ENCODE assay signal across 8 mouse cellular contexts in genomic region chr6:86403728-86404099, GRCm38 (mm10). TPM values are rescaled to one million over a fixed set of nuclear protein-coding genes. Genes with fewer than 3 reads are reported as not detected.
DNase-seq lines count a peak whose midpoint lies in the region; ATAC-seq and TF ChIP-seq lines count a peak whose summit lies in the region.

No protein-coding gene starts in this region.

- peak overlapping the region; percentile 99 for H3K9ac ChIP-seq in hindbrain, postnatal 0 days (replicated peaks; ENCODE audit: low read length)

- H3K4me3 ChIP-seq in hindbrain, postnatal 0 days (ENCODE audit: low read length), result peak overlapping the region; percentile 89
- peak overlapping the region; percentile 93 for H3K4me3 ChIP-seq in megakaryocyte, embryonic 14.5 days (replicated peaks)

- DNase-seq in cerebellum, adult 11 months, result peak; percentile 88
- no peak for DNase-seq in cerebellum, adult 11-12 months
- DNase-seq in cerebellum, postnatal 10 days, result peak; percentile 93 to 95
- DNase-seq in hindbrain, postnatal 0 days (ENCODE audit: low spot score), result peak; percentile 89
- peak; percentile 80 to 88 for DNase-seq in left cerebral cortex, postnatal 10 days (ENCODE audit: extremely low spot score in 1 of 2, low spot score in 2 of 2)
- DNase-seq in right cerebral cortex, postnatal 4 days, result peak; percentile 91

- intact Hi-C loops in left cerebral cortex, postnatal 10 days (cut with DNase I), result loop anchor here (5.0 to 10.0 kb wide), 2 partner anchors 36 to 459 kb away; partner anchors contain the start of gene Fam136a

- peak; percentile 45 for ATAC-seq in frontal cortex, adult (ENCODE audit: low TSS enrichment)
- ATAC-seq in hindbrain, postnatal 0 days, result peak; percentile 85

- TF ChIP-seq CTCF in hindbrain, postnatal 0 days (IDR thresholded peaks at IDR 0.05; ENCODE audit: low read depth), result no peak

- peak overlapping the region; percentile 100 for H3K27ac ChIP-seq in hindbrain, postnatal 0 days

- H3K36me3 ChIP-seq in hindbrain, postnatal 0 days (ENCODE audit: insufficient read depth, low read length), result no peaks in the 10 kb centered on the region
- peaks cover 13% of the 10 kb centered on the region for H3K36me3 ChIP-seq in megakaryocyte, embryonic 14.5 days (replicated peaks; ENCODE audit: low read length)

- H3K4me2 ChIP-seq in hindbrain, postnatal 0 days (ENCODE audit: low read depth, low read length), result peak overlapping the region; percentile 66

- peaks cover 12% of the 10 kb centered on the region for H3K4me1 ChIP-seq in hindbrain, postnatal 0 days (ENCODE audit: insufficient read depth, low read length)
- peaks cover 47% of the 10 kb centered on the region for H3K4me1 ChIP-seq in megakaryocyte, embryonic 14.5 days

- H3K9me3 ChIP-seq in hindbrain, postnatal 0 days (ENCODE audit: low read length), result no peaks in the 10 kb centered on the region
- no peaks in the 10 kb centered on the region for H3K9me3 ChIP-seq in megakaryocyte, embryonic 14.5 days

- WGBS in hindbrain, postnatal 0 days, result under 1% methylated on average over 15 of the region's 15 CpGs

- H3K27me3 ChIP-seq in hindbrain, postnatal 0 days (ENCODE audit: insufficient read depth, low read length), result no peaks in the 10 kb centered on the region
- no peaks in the 10 kb centered on the region for H3K27me3 ChIP-seq in megakaryocyte, embryonic 14.5 days (replicated peaks)

RNA-seq across cellular contexts. Expression of gene Tia1, which starts 0.3 kb away (rescaled TPM):
- 138 and 148 TPM in 2 replicates for total RNA-seq in hindbrain, postnatal 0 days (2014; rRNA removed)
- polyA plus RNA-seq in hindbrain, postnatal 0 days (2015; fragmentation: Nextera tagmentation; extraction: Ambion mirVana), result 190 and 211 TPM in 2 replicates
- 100 to 1,000 TPM; 125 to 127 TPM for total RNA-seq in left cerebral cortex, postnatal 10 days (2021)
- 2.0 and 6.4 TPM in 2 replicates for polyA plus RNA-seq in megakaryocyte, embryonic 14.5 days (2012; ENCODE audit: insufficient read depth, low replicate concordance)

RNA-seq across cellular contexts. Expression of gene Pcyox1, which starts 6.8 kb away (rescaled TPM):
- total RNA-seq in hindbrain, postnatal 0 days (2014; rRNA removed), result 74.3 and 80.9 TPM in 2 replicates
- polyA plus RNA-seq in hindbrain, postnatal 0 days (2015; fragmentation: Nextera tagmentation; extraction: Ambion mirVana), result 102 and 104 TPM in 2 replicates
- 100 to 1,000 TPM; 114 TPM for total RNA-seq in left cerebral cortex, postnatal 10 days (2021)
- polyA plus RNA-seq in megakaryocyte, embryonic 14.5 days (2012; ENCODE audit: insufficient read depth, low replicate concordance), result 8.2 and 12.4 TPM in 2 replicates

RNA-seq across cellular contexts. Expression of gene Gm44790, which starts 22.7 kb away (rescaled TPM):
- not detected in 2 replicates for total RNA-seq in hindbrain, postnatal 0 days (2014; rRNA removed)
- polyA plus RNA-seq in hindbrain, postnatal 0 days (2015; fragmentation: Nextera tagmentation; extraction: Ambion mirVana), result not detected in 2 replicates
- total RNA-seq in left cerebral cortex, postnatal 10 days (2021), result under 1 TPM in 1 of 2 experiments, not detected in 1; 0.59 TPM
- polyA plus RNA-seq in megakaryocyte, embryonic 14.5 days (2012; ENCODE audit: insufficient read depth, low replicate concordance), result not detected in 2 replicates

RNA-seq across cellular contexts. Expression of gene Snrpg, which starts 32.6 kb away (rescaled TPM):
- total RNA-seq in hindbrain, postnatal 0 days (2014; rRNA removed), result 45.1 and 48.1 TPM in 2 replicates
- 278 and 289 TPM in 2 replicates for polyA plus RNA-seq in hindbrain, postnatal 0 days (2015; fragmentation: Nextera tagmentation; extraction: Ambion mirVana)
- 10 to 100 TPM; 66.9 to 87.6 TPM for total RNA-seq in left cerebral cortex, postnatal 10 days (2021)
- 2.9 and 11.4 TPM in 2 replicates for polyA plus RNA-seq in megakaryocyte, embryonic 14.5 days (2012; ENCODE audit: insufficient read depth, low replicate concordance)

RNA-seq across cellular contexts. Expression of gene C87436, which starts 34.5 kb away (rescaled TPM):
- 14.4 and 17.6 TPM in 2 replicates for total RNA-seq in hindbrain, postnatal 0 days (2014; rRNA removed)
- 15.9 and 19.6 TPM in 2 replicates for polyA plus RNA-seq in hindbrain, postnatal 0 days (2015; fragmentation: Nextera tagmentation; extraction: Ambion mirVana)
- total RNA-seq in left cerebral cortex, postnatal 10 days (2021), result 10 to 100 TPM; 13.5 to 14.7 TPM
- 5.3 TPM in 1 of 2 replicates, not detected in the other for polyA plus RNA-seq in megakaryocyte, embryonic 14.5 days (2012; ENCODE audit: insufficient read depth, low replicate concordance)
